19 mouse cellular contexts compared by ENCODE assay signal in genomic region chr6:146346545-146347195, GRCm38 (mm10).
"Had no signal": no experiment of that assay in that cellular context is flagged by ENCODE, and none has a peak within 500 bp of the region (broad histone marks: within the 10 kb centered on the region; RNA-seq: fewer than 3 reads in every experiment).

No protein-coding gene starts in this region.

- H3K27me3 ChIP-seq: limb, embryonic 13.5 days; liver, embryonic 13.5 days; midbrain, embryonic 13.5 days; neural tube, embryonic 13.5 days; stomach, embryonic 15.5 days had no signal

- H3K4me2 ChIP-seq: limb, embryonic 13.5 days; liver, embryonic 13.5 days; midbrain, embryonic 13.5 days; neural tube, embryonic 13.5 days; stomach, embryonic 15.5 days had no signal

- H3K27ac ChIP-seq: kidney, postnatal 0 days; layer of hippocampus, adult 2 months; limb, embryonic 10.5 days; limb, embryonic 13.5 days; liver, embryonic 13.5 days; midbrain, embryonic 13.5 days; neural tube, embryonic 13.5 days; stomach, embryonic 15.5 days had no signal

- H3K9me3 ChIP-seq: limb, embryonic 10.5 days; limb, embryonic 13.5 days; liver, embryonic 13.5 days; midbrain, embryonic 13.5 days; neural tube, embryonic 13.5 days; stomach, embryonic 15.5 days had no signal

- H3K4me3 ChIP-seq: layer of hippocampus, adult 2 months; limb, embryonic 10.5 days; limb, embryonic 13.5 days; liver, embryonic 13.5 days; midbrain, embryonic 13.5 days; myocyte; neural tube, embryonic 13.5 days; stomach, embryonic 15.5 days had no signal

- H3K4me1 ChIP-seq: limb, embryonic 10.5 days; liver, embryonic 13.5 days; stomach, embryonic 15.5 days had no signal

- ATAC-seq: midbrain, embryonic 13.5 days; midbrain, embryonic 16.5 days had no signal

- H3K36me3 ChIP-seq: limb, embryonic 10.5 days; limb, embryonic 13.5 days; liver, embryonic 13.5 days; midbrain, embryonic 13.5 days; neural tube, embryonic 13.5 days had no signal

- DNase-seq: kidney, adult 18-20 months; layer of hippocampus, adult 9-11 months; liver, embryonic 13.5 days; lung, adult 2 months; lung, postnatal 14 days; lung, postnatal 4 days; retina, postnatal 1 day; right cerebral cortex, postnatal 25 days; spleen, adult 18-20 months; thymus, postnatal 25 days had no signal

- H3K9ac ChIP-seq: limb, embryonic 13.5 days; liver, embryonic 13.5 days; midbrain, embryonic 13.5 days; neural tube, embryonic 13.5 days; stomach, embryonic 15.5 days had no signal
